Mouse (Mus musculus): Measurements from ENCODE around the gene Mov10l1.

The Mov10l1 gene

DNA sequence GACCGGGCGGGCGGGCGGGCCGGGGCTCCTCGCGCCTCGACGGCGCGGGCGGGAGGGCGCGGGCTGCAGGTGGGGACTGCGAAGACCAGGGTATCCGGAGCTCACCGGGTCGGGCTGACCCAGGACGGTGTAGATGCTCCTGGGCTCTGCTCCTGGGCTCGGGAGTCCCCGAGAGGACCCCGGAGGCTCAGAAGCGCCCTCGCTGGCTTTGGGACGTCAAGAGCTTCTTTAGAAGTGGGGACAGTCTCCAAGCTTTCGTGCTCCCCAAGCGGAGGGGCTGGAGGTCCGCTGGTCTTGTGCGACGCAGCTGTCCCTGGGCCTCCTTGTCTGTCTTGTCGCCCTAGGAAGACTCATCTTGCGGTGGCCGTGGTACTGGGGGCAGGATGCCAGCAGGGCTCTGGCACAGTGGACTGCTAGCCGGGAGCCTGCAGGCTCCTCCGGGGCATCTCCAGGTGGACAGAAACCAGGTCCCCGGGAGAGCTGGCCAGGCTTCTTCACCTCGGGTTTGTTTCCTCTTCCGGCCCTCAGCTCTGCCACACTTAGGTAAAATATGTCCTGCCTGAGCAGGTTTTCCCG is 93.5 kb downstream of the Mov10l1 start:
- DNase-seq = peak; percentile 61 to 72

DNA sequence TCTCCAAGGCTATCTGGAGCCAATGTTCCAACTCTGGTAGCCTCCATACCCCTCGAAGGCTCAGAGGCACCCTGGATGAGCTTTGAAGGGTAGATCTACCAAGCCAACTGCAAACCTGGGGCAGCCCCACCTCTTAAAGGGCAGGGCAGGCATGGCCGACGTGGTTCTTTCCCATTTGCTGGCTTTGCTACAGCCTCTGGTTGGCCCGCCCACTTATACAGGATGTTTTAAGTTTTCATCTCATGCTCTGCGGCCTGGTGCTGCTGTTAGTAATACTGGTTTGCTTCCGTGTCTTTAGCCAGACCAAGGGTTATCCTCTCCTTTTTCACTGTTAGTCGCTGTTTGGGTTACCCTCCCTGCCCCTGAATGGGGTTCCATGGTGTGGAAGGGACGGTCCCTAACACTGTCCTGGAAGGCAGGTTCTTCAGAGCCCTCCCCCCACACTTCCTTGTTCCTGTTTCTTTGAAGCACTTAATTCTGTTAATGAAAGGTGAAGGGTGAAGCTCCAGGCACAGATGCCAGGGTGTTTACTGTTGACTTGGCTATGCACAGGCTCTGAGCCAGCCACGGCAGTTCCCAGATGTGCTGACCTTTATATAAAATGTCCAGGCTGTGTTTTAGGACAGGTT is 95.6 kb downstream of the Mov10l1 start:
- peak; percentile 58 to 74 for DNase-seq

DNA sequence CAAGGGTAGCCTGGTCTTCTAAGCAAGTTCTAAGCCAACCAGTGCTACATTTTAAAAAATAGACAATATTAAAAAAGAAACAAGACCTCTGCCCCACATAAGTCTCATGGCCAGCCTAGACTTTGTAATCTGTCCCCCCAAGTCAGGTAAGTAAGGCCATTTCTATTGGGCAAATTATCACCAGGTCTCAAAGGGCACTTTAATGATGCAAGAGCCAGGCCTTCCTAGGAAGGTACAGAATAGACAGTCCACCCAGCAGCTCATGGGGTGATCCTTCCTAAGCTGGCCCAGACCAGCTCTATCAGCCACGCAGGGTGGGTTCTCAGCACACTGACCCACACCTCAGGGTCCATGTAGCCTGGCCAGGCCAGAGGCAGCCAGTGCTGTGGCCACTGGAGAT is 101.2 kb downstream of the Mov10l1 start:
- no peak for DNase-seq

GRCm38 (mm10) chr15:89084826-89085225 is 102.1 kb downstream of the Mov10l1 start:
- DNase-seq = no peak

DNA sequence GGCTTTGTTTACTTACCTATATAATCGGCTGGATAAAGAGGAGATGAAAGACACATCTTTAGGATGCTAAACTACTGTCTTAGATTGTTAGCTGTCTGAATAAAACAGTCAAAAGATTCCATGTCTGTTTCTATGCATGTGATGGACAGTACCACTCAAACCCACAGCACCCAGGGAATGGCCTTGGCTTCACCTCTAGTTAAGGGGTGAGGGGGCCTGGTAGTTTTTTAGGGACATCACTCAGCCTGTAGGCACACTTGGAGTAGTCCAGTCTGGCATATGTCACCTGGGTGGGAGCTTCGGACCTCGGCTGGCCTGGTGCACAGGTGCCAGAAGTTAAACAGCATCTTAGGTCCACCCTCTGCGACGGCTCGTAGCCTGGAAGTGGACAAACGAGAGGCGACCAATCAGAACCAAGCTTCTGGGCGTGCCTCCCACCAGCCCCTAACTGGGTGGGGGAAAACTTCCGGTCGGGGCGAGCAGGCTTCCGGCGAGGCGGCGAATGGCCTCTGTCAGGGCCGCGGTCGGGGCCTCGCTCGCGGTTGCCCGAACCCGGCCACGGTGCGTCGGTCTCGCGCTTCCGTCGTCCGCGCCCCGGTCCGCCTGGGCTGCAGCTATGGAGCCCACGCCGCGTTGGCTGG is 106.0 kb downstream of the Mov10l1 start, which contains the start of gene Selenoo:
Gene Selenoo (plus strand): TSS at position 478 of the 641 bp plus-strand sequence.
- DNase-seq = peak; percentile 92 to 96

- DNase-seq = no peak
These were observed 106.7 kb downstream of the Mov10l1 start for GRCm38 (mm10) chr15:89089248-89090051.

- DNase-seq = no peak
These were observed 108.0 kb downstream of the Mov10l1 start for GRCm38 (mm10) chr15:89090662-89091061.

DNA sequence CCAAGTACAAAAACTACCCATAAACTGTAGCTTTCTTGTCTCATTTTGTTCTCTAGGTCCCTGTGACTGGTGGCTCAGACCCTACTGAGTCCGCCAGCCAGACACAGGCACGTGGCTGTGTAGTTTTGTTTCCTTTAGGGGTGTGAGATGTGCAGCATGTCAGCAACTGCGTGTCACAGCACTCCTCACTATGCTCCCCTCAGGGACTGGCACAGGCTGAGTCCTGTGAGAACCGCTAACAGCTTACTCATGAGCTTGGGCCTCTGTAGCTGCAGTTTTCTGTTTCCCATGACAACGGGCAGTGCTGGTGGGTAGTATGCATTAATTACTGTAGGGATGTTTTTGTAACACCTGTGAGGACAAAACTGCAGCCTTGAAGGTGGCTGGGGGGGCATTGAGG is 109.5 kb downstream of the Mov10l1 start:
- DNase-seq = no peak

- no peak for DNase-seq
These were observed 114.7 kb downstream of the Mov10l1 start for GRCm38 (mm10) chr15:89097450-89097849.

DNA sequence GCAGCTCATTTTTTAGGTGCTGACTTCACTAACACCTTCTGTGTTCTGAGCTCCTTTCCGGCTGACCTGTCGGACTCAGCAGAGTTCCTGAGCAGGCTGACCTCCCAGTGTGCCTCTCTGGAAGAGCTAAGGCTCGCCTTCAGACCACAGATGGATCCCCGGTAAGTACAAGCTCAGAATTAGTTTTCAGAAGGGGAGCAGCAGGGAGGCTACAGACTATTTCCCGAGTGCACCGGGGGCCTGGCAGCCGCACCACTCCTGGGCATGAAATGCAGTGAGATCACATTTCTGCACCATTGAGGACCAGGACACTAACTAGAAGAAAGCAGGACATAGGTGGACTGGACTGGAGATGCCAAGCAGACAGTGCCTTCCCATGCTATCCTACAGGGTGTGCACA is 115.9 kb downstream of the Mov10l1 start:
- no peak for DNase-seq

GRCm38 (mm10) chr15:89100823-89101222 is 118.1 kb downstream of the Mov10l1 start:
- DNase-seq = peak in 1 of 2 experiments; percentile 20

DNA sequence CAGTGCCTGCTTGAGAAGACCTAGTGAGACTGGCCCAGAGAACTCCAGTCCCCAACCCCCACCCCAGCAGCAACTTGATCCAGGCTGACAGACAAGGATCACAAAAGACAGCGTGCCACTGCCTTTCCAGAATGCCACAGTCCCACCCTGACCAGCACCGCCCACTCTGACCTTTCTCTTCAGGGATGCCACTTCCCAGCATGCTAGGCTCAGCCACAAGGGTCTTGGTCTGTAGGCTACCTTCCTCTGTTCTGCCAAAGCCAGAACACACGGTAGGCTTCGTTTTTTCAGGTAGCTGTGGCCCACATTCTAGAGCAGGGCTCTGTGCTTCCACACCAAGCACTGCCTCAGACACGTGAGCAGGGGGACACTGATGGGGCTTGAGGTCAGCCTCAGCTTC is 119.9 kb downstream of the Mov10l1 start:
- DNase-seq = no peak

DNA sequence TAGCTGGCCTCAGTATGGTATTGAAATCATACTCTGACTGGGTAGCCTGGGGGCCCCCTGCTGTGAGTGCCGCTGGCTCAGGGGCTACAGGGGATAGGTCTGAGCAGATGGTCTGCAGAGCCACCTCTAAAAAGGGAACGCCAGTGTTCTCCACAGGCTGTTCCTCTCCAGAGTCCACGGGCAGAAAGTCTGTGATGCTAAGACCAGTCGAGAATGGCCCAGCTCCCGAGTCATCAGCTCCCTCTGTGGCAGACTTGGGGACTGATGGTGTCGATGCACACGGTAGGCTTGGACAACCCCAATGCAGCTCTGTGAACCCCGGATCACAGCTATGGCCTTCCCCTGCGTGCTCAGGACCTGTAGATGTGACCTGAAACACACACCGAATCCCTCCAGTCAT is 121.2 kb downstream of the Mov10l1 start:
- no peak for DNase-seq

GRCm38 (mm10) chr15:89104425-89104824 is 121.7 kb downstream of the Mov10l1 start:
- no peak for DNase-seq
